Mouse (Mus musculus) CH12.LX (cell line): ENCODE data around the gene Thrb. TPM values are rescaled to one million over a fixed set of nuclear protein-coding genes. Genes with fewer than 3 reads are reported as not detected.

Experiments
- DNase-seq: peaks from one replicate; pipeline ENCODE4 v3.0.0-alpha.2; 2013; ENCODE audit errors: extremely low read depth
- H3K27ac ChIP-seq: 2 replicates; pipeline ENCODE4 v1.5.1; 2012; ENCODE audit warnings: low read depth, mild to moderate bottlenecking, control low read depth, moderate library complexity; ENCODE audit not compliant: insufficient read depth
- H3K27me3 ChIP-seq: replicated peaks from 2 replicates; pipeline ENCODE3; 2012; ENCODE audit warnings: inconsistent platforms
- H3K36me3 ChIP-seq, 2 experiments: replicated peaks in 1 of 2; 2 replicates each; pipeline versions ENCODE3 to v1.6.1; 2012; ENCODE audit warnings: inconsistent platforms in 1 of 2, low read length in 1 of 2, mild to moderate bottlenecking in 1 of 2, mixed read lengths in 1 of 2, moderate library complexity in 1 of 2; ENCODE audit not compliant: control insufficient read depth in 1 of 2, insufficient read depth in 1 of 2
- H3K4me1 ChIP-seq, 2 experiments: 2 replicates each; pipeline ENCODE4 v1.6.1; 2012; ENCODE audit warnings: inconsistent platforms in 1 of 2, moderate library complexity in 1 of 2; ENCODE audit not compliant: insufficient read depth in 2 of 2, control insufficient read depth in 1 of 2
- H3K4me2 ChIP-seq: 2 replicates; pipeline ENCODE4 v1.6.1; 2012; ENCODE audit warnings: low read depth, mild to moderate bottlenecking, control low read depth; ENCODE audit not compliant: poor library complexity, insufficient read depth, severe bottlenecking
- H3K4me3 ChIP-seq, 3 experiments: fragments of 150-350 bp in 1 of 3; sonication (generic) in 1 of 3; replicated peaks in 1 of 3; 2 replicates each; pipeline versions ENCODE3 to v1.5.1; 2011 to 2012; ENCODE audit warnings: low read depth in 2 of 3, low read length in 2 of 3, mild to moderate bottlenecking in 2 of 3, moderate library complexity in 2 of 3, control low read depth in 1 of 3, improper control_type of control experiment in 1 of 3, inconsistent platforms in 1 of 3, mixed read lengths in 1 of 3; ENCODE audit not compliant: poor library complexity in 1 of 3
- H3K79me2 ChIP-seq: replicated peaks from 2 replicates; pipeline ENCODE4 v1.6.1; 2012; ENCODE audit warnings: mild to moderate bottlenecking, moderate library complexity; ENCODE audit not compliant: control insufficient read depth, poor library complexity, insufficient read depth, severe bottlenecking; ENCODE audit errors: extremely low read depth
- H3K9ac ChIP-seq: 2 replicates; pipeline ENCODE4 v1.6.1; 2012; ENCODE audit warnings: low read depth, mild to moderate bottlenecking, control low read depth, moderate library complexity; ENCODE audit not compliant: insufficient read depth
- H3K9me3 ChIP-seq: replicated peaks from 2 replicates; pipeline ENCODE3; 2012; ENCODE audit warnings: low read length, inconsistent platforms, mixed read lengths
- BHLHE40 ChIP-seq: IDR thresholded peaks from 2 replicates; pipeline ENCODE4 v1.6.1; 2011; ENCODE audit warnings: mild to moderate bottlenecking, low read depth, low read length, improper control_type of control experiment
- CHD1 ChIP-seq: IDR thresholded peaks from 2 replicates; pipeline ENCODE4 v1.6.1; 2012; ENCODE audit warnings: low read depth, low read length, improper control_type of control experiment, inconsistent platforms
- CTCF ChIP-seq, 2 experiments: IDR thresholded peaks in 1 of 2; conservative IDR thresholded peaks in 1 of 2; 2 replicates each; pipeline ENCODE4 v1.5.1; 2011 to 2012; ENCODE audit warnings: low read depth in 2 of 2, low read length in 2 of 2, improper control_type of control experiment in 1 of 2, inconsistent platforms in 1 of 2, mild to moderate bottlenecking in 1 of 2, moderate library complexity in 1 of 2
- ELF1 ChIP-seq: IDR thresholded peaks from 2 replicates; pipeline ENCODE4 v1.6.1; 2014; ENCODE audit warnings: low read depth, mild to moderate bottlenecking, inconsistent platforms, low read length, improper control_type of control experiment
- EP300 ChIP-seq: IDR thresholded peaks from 2 replicates; pipeline ENCODE4 v1.6.1; 2011; ENCODE audit warnings: low read length, improper control_type of control experiment
- GABPA ChIP-seq: IDR thresholded peaks from 2 replicates; pipeline ENCODE4 v1.6.1; 2012; ENCODE audit warnings: low read depth, low read length, improper control_type of control experiment, inconsistent platforms; ENCODE audit not compliant: insufficient replicate concordance
- HCFC1 ChIP-seq: IDR thresholded peaks from 2 replicates; pipeline ENCODE4 v1.6.1; 2012; ENCODE audit warnings: low read depth, mild to moderate bottlenecking, inconsistent platforms, low read length, improper control_type of control experiment
- MAFK ChIP-seq: IDR thresholded peaks from 2 replicates; pipeline ENCODE4 v1.6.1; 2011; ENCODE audit warnings: low read length, improper control_type of control experiment; ENCODE audit not compliant: insufficient replicate concordance
- MAX ChIP-seq: IDR thresholded peaks from 2 replicates; pipeline ENCODE4 v1.6.1; 2011; ENCODE audit warnings: low read length, improper control_type of control experiment
- MAZ ChIP-seq: IDR thresholded peaks from 2 replicates; pipeline ENCODE4 v1.6.1; 2012; ENCODE audit warnings: low read depth, mild to moderate bottlenecking, inconsistent platforms, low read length, improper control_type of control experiment, moderate library complexity
- MEF2A ChIP-seq: IDR thresholded peaks from 2 replicates; pipeline ENCODE4 v1.6.1; 2014; ENCODE audit warnings: low read depth, mild to moderate bottlenecking, inconsistent platforms, low read length, improper control_type of control experiment, borderline replicate concordance
- MYC ChIP-seq: IDR thresholded peaks from 2 replicates; pipeline ENCODE4 v1.6.1; 2011; ENCODE audit warnings: low read depth, mild to moderate bottlenecking, improper control_type of control experiment, low read length
- NRF1 ChIP-seq: IDR thresholded peaks from 2 replicates; pipeline ENCODE4 v1.6.1; 2014; ENCODE audit warnings: low read depth, mild to moderate bottlenecking, inconsistent platforms, low read length, improper control_type of control experiment, moderate library complexity
- POLR2A ChIP-seq: IDR thresholded peaks from 2 replicates; pipeline ENCODE4 v1.6.1; 2011; ENCODE audit warnings: low read depth, mild to moderate bottlenecking, improper control_type of control experiment, low read length
- POLR2AphosphoS2 ChIP-seq: IDR thresholded peaks from 2 replicates; pipeline ENCODE4 v1.6.1; 2011; ENCODE audit warnings: low read depth, low read length, improper control_type of control experiment
- RAD21 ChIP-seq: IDR thresholded peaks from 2 replicates; pipeline ENCODE4 v1.6.1; 2011; ENCODE audit warnings: low read depth, mild to moderate bottlenecking, low read length, improper control_type of control experiment, moderate library complexity
- SIN3A ChIP-seq: IDR thresholded peaks from 2 replicates; pipeline ENCODE4 v1.6.1; 2012; ENCODE audit warnings: low read length, improper control_type of control experiment, inconsistent platforms
- SMC3 ChIP-seq: IDR thresholded peaks from 2 replicates; pipeline ENCODE4 v1.6.1; 2011; ENCODE audit warnings: low read depth, low read length, improper control_type of control experiment
- ZKSCAN1 ChIP-seq: IDR thresholded peaks from 2 replicates; pipeline ENCODE4 v1.6.1; 2012; ENCODE audit warnings: low read depth, inconsistent platforms, low read length, improper control_type of control experiment, borderline replicate concordance
- dilution Hi-C: fragments of 300-500 bp; cut with MboI; formaldehyde crosslinking; loops from 2 replicates; pipeline ENCODE4 v1.14.3; 2020; ENCODE audit warnings: low sequenced_read_pairs; ENCODE audit not compliant: extremely low pct_unique_long_range_greater_than_20kb, extremely low pct_ligation_motif_present
- in situ Hi-C: fragments of 300-500 bp; cut with MboI; formaldehyde crosslinking; loops from 3 replicates; pipeline ENCODE4 v1.14.3; 2019; ENCODE audit warnings: low sequenced_read_pairs, low pct_ligation_motif_present, low pct_unique_long_range_greater_than_20kb, mixed read lengths
- polyA plus RNA-seq: library from polyadenylated mRNA; unstranded; fragments of >175 nt; gene quantifications from 2 replicates; pipeline ENCODE4 v1.2.1, GENCODE M21; 2012; ENCODE audit warnings: low read depth; ENCODE audit not compliant: insufficient read length
- total RNA-seq, 2 experiments: library from RNA; depleted of rRNA; stranded (reverse); fragments of 300-350 nt in 1 of 2; fragments of >200 nt in 1 of 2; gene quantifications; 2 replicates each; pipeline ENCODE4 v1.2.3; 2012 to 2014

Gene Thrb
- total and polyA plus RNA-seq, 3 experiments: 0.56 to 1.6 (median 0.60) TPM

GRCm38 (mm10) chr14:17884884-17885283 is 224.8 kb downstream of the Thrb start:
- H3K9ac ChIP-seq: no peak overlapping the region
- H3K27ac ChIP-seq: no peak overlapping the region
- no peaks in the 10 kb centered on the region for H3K4me1 ChIP-seq
- TF ChIP-seq HCFC1 (no peak), SIN3A (no peak), EP300 (no peak), POLR2A (no peak), MAX (no peak), RAD21 (no peak), POLR2AphosphoS2 (no peak), NRF1 (no peak)
- in situ Hi-C loops: no loop called here
- no peaks in the 10 kb centered on the region for H3K36me3 ChIP-seq
- no peak overlapping the region for H3K4me3 ChIP-seq
- H3K27me3 ChIP-seq: no peaks in the 10 kb centered on the region
- H3K9me3 ChIP-seq: no peaks in the 10 kb centered on the region
- no peaks in the 10 kb centered on the region for H3K79me2 ChIP-seq
- DNase-seq: no peak
- dilution Hi-C loops: no loop called here
- no peak overlapping the region for H3K4me2 ChIP-seq

- Histone ChIP-seq H3K4me3 (no peak overlapping the region), H3K9me3 (no peaks in the 10 kb centered on the region), H3K9ac (no peak overlapping the region), H3K27me3 (no peaks in the 10 kb centered on the region), H3K79me2 (no peaks in the 10 kb centered on the region), H3K4me2 (no peak overlapping the region), H3K36me3 (no peaks in the 10 kb centered on the region), H3K27ac (no peak overlapping the region), H3K4me1 (no peaks in the 10 kb centered on the region)
- no peak for DNase-seq
- dilution Hi-C loops: no loop called here
- no peak for TF ChIP-seq MEF2A
- TF ChIP-seq GABPA: no peak
- no peak for TF ChIP-seq CHD1
- no peak for TF ChIP-seq ELF1
- no peak for TF ChIP-seq BHLHE40
- TF ChIP-seq CTCF (conservative IDR thresholded peaks at IDR 0.05 in 1 of 2, IDR thresholded peaks at IDR 0.05 in 1 of 2; ENCODE audit: low read depth in 2 of 2, low read length in 2 of 2): no peak
- TF ChIP-seq SIN3A: no peak
- TF ChIP-seq SMC3: no peak
- TF ChIP-seq MAZ: no peak
- TF ChIP-seq MAFK: no peak
- TF ChIP-seq MYC: no peak
- no peak for TF ChIP-seq ZKSCAN1
- no peak for TF ChIP-seq RAD21
- no peak for TF ChIP-seq NRF1
- in situ Hi-C loops: no loop called here
These were observed 225.3 kb downstream of the Thrb start for GRCm38 (mm10) chr14:17885320-17885719.
